Mouse (Mus musculus): ENCODE results near the gene Nrp2. TPM values are rescaled to one million over a fixed set of nuclear protein-coding genes. Genes with fewer than 3 reads are reported as not detected.

Gene Nrp2
- polyA plus RNA-seq (2015; fragmentation: Nextera tagmentation; extraction: Ambion mirVana): 23.4 and 33.3 TPM in 2 replicates

GRCm38 (mm10) chr1:62703158-62704116 lies at the start of gene Nrp2:
Nrp2 (plus strand) TSS chr1:62703285.
- Histone ChIP-seq H3K4me2 (ENCODE audit: low read length) (peak within 1 kb of the TSS; percentile 98), H3K9ac (ENCODE audit: low read depth, low read length) (peak within 1 kb of the TSS; percentile 76), H3K9me3 (replicated peaks; ENCODE audit: control insufficient read depth, low read length, poor library complexity, severe bottlenecking) (no peaks in the 10 kb centered on the region), H3K36me3 (ENCODE audit: control insufficient read depth, insufficient read depth, low read length) (no peaks in the 10 kb centered on the region), H3K4me3 (ENCODE audit: low read depth, low read length) (peak within 1 kb of the TSS; percentile 53), H3K27me3 (ENCODE audit: control insufficient read depth, insufficient read depth, low read depth, low read length) (no peaks in the 10 kb centered on the region; the same call in 1 of the 2 replicates), H3K4me1 (ENCODE audit: control insufficient read depth, insufficient read depth, low read length) (peaks cover 19% of the 10 kb centered on the region), H3K27ac (ENCODE audit: low read length) (peak within 1 kb of the TSS; percentile 85)
- peak; percentile 82 for ATAC-seq
- WGBS: 0% methylated on average over 74 of the region's 76 CpGs

GRCm38 (mm10) chr1:62654436-62654835 lies 48.6 kb upstream of the Nrp2 start:
- WGBS: 66% methylated on average over 6 of the region's 6 CpGs
- Histone ChIP-seq H3K36me3 (ENCODE audit: control insufficient read depth, insufficient read depth, low read length) (no peaks in the 10 kb centered on the region), H3K9ac (ENCODE audit: low read depth, low read length) (no peak overlapping the region), H3K4me2 (ENCODE audit: low read length) (no peak overlapping the region), H3K27me3 (ENCODE audit: control insufficient read depth, insufficient read depth, low read depth, low read length) (no peaks in the 10 kb centered on the region), H3K27ac (ENCODE audit: low read length) (no peak overlapping the region), H3K4me1 (ENCODE audit: control insufficient read depth, insufficient read depth, low read length) (no peaks in the 10 kb centered on the region), H3K9me3 (replicated peaks; ENCODE audit: control insufficient read depth, low read length, poor library complexity, severe bottlenecking) (no peaks in the 10 kb centered on the region), H3K4me3 (ENCODE audit: low read depth, low read length) (no peak overlapping the region)
- ATAC-seq: no peak

DNA sequence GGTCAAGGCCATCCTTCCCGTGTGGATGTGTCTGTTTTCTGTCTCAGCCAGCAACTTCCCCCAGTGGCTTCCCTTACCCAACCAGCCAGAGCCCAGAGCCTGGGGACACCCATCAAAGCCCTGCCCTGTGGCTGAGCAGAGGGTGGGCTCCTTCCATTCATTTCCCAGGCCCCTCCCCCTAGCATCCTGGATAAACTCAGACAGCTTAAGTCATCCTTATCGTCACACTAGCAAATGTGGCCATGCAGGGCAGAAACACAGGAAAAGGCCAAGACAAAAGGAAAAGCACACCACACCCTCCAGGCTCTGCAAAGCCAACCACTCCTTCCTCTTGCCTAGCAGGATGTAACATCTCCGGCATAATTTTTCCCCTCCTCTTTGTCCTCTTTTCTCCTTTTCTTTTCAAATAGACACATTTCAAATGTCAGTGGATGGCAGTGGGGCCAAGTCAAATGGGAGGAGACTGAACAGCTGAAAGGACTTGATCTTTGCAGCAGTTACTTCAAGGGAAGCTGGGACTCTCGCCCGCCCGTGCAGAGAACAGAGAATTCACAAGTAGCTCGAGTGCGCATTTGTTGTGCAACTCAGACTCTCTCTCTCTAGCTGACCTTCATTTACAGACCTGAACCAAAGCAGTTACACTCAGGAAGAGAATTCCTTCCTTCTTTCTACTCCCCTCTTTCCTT lies 38.0 kb upstream of the Nrp2 start:
- WGBS: 28% methylated on average over 8 of the region's 8 CpGs
- H3K4me3 ChIP-seq (ENCODE audit: low read depth, low read length): no peak overlapping the region
- no peaks in the 10 kb centered on the region for H3K27me3 ChIP-seq (ENCODE audit: control insufficient read depth, insufficient read depth, low read depth, low read length)
- no peak overlapping the region for H3K9ac ChIP-seq (ENCODE audit: low read depth, low read length)
- H3K4me2 ChIP-seq (ENCODE audit: low read length): no peak overlapping the region
- peak; percentile 42; the same call in 1 of the 2 replicates for ATAC-seq
- no peaks in the 10 kb centered on the region; the same call in 1 of the 2 replicates for H3K9me3 ChIP-seq (replicated peaks; ENCODE audit: control insufficient read depth, low read length, poor library complexity, severe bottlenecking)
- H3K27ac ChIP-seq (ENCODE audit: low read length): no peak overlapping the region
- 0 out of 2 replicates have a peak, but pooled peaks cover 3% of the 10 kb centered on the region for H3K4me1 ChIP-seq (ENCODE audit: control insufficient read depth, insufficient read depth, low read length)
- H3K36me3 ChIP-seq (ENCODE audit: control insufficient read depth, insufficient read depth, low read length): no peaks in the 10 kb centered on the region

DNA sequence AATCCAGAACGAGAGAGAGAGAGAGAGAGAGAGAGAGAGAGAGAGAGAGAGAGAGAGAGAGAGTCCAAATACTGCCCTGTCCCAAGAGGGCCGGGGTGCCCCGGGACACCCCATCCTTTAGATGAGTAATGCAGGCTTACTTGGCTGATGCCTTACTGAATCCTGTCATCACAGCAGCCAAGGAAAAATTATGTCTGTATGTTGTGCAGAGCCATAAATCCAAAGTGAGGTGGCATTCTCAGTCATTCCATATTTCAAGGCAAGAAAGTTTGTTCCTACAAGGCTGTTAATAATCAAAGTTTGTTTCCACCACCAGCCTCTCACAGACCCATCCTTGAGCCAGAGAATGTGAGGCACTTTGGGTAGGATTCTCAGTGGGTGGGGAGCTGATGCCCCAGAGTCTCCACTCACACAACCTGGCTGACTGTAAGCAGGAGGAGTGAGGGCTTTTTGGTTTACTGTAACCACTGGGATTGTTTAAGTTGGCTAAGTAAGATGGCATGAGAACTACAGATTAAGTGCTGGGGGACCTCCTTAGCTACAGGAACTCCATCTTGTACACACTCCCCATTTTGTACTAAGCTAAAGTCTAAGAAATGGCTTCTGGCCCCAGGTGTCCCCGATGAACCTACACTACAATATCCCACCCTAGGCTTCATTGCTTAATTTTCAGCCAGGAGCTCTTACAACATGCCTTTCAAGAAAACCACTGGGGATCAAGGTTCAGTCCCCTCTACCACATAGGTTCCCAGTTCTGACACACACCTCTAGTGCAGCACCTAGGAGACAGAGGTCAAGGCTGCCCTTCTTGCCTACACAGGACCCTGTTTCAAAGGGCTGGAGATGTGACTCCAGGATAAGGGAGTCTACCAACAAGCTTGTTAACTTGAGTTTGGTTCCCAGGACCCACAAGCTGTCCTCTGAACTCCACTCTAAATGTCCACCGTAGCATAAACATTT lies 37.0 kb upstream of the Nrp2 start:
- H3K4me1 ChIP-seq (ENCODE audit: control insufficient read depth, insufficient read depth, low read length): 0 out of 2 replicates have a peak, but pooled peaks cover 3% of the 10 kb centered on the region
- 82% methylated on average over 5 of the region's 5 CpGs for WGBS
- H3K27me3 ChIP-seq (ENCODE audit: control insufficient read depth, insufficient read depth, low read depth, low read length): no peaks in the 10 kb centered on the region
- no peak overlapping the region for H3K4me2 ChIP-seq (ENCODE audit: low read length)
- no peak overlapping the region for H3K9ac ChIP-seq (ENCODE audit: low read depth, low read length)
- no peak for ATAC-seq
- no peak overlapping the region for H3K27ac ChIP-seq (ENCODE audit: low read length)
- H3K4me3 ChIP-seq (ENCODE audit: low read depth, low read length): no peak overlapping the region
- no peaks in the 10 kb centered on the region; the same call in 1 of the 2 replicates for H3K9me3 ChIP-seq (replicated peaks; ENCODE audit: control insufficient read depth, low read length, poor library complexity, severe bottlenecking)
- no peaks in the 10 kb centered on the region for H3K36me3 ChIP-seq (ENCODE audit: control insufficient read depth, insufficient read depth, low read length)

DNA sequence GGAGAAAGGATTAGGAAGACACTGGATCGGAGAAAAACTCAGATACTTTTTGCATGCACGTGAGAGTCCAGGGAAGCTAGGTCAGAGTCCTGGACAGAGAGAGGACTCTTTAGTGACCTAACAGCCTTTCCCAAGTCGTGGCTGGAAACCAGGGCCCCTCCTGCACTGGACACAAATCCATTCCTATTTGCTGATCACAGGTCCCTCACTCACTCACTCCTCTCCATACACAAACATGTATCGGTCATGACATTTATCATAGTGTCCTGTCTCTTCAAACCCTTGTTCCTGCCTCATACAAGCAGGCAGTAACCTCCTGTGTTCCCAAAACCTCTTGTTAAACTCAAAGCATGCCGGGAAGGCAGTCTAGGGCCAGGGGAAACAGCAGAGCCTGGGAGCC lies 36.3 kb upstream of the Nrp2 start:
- H3K4me3 ChIP-seq (ENCODE audit: low read depth, low read length): no peak overlapping the region
- H3K27me3 ChIP-seq (ENCODE audit: control insufficient read depth, insufficient read depth, low read depth, low read length): no peaks in the 10 kb centered on the region
- H3K9ac ChIP-seq (ENCODE audit: low read depth, low read length): no peak overlapping the region
- H3K4me1 ChIP-seq (ENCODE audit: control insufficient read depth, insufficient read depth, low read length): 0 out of 2 replicates have a peak, but pooled peaks cover 3% of the 10 kb centered on the region
- ATAC-seq: no peak
- no peak overlapping the region for H3K4me2 ChIP-seq (ENCODE audit: low read length)
- no peaks in the 10 kb centered on the region for H3K36me3 ChIP-seq (ENCODE audit: control insufficient read depth, insufficient read depth, low read length)
- no peak overlapping the region for H3K27ac ChIP-seq (ENCODE audit: low read length)
- WGBS: 80% methylated on average over 5 of the region's 5 CpGs
- H3K9me3 ChIP-seq (replicated peaks; ENCODE audit: control insufficient read depth, low read length, poor library complexity, severe bottlenecking): no peaks in the 10 kb centered on the region; the same call in 1 of the 2 replicates

- 34% methylated on average over 4 of the region's 4 CpGs for WGBS
- Histone ChIP-seq H3K27me3 (ENCODE audit: control insufficient read depth, insufficient read depth, low read depth, low read length) (no peaks in the 10 kb centered on the region), H3K4me3 (ENCODE audit: low read depth, low read length) (no peak overlapping the region), H3K9ac (ENCODE audit: low read depth, low read length) (no peak overlapping the region), H3K4me1 (ENCODE audit: control insufficient read depth, insufficient read depth, low read length) (peaks cover 9% of the 10 kb centered on the region), H3K36me3 (ENCODE audit: control insufficient read depth, insufficient read depth, low read length) (no peaks in the 10 kb centered on the region), H3K9me3 (replicated peaks; ENCODE audit: control insufficient read depth, low read length, poor library complexity, severe bottlenecking) (peaks cover 5% of the 10 kb centered on the region; the same call in 1 of the 2 replicates), H3K27ac (ENCODE audit: low read length) (no peak overlapping the region), H3K4me2 (ENCODE audit: low read length) (no peak overlapping the region)
- ATAC-seq: no peak
Measured at GRCm38 (mm10) chr1:62678611-62679344, 24.3 kb upstream of the Nrp2 start.

- Histone ChIP-seq H3K27me3 (ENCODE audit: control insufficient read depth, insufficient read depth, low read depth, low read length) (no peaks in the 10 kb centered on the region), H3K4me1 (ENCODE audit: control insufficient read depth, insufficient read depth, low read length) (peaks cover 9% of the 10 kb centered on the region), H3K9ac (ENCODE audit: low read depth, low read length) (no peak overlapping the region), H3K4me3 (ENCODE audit: low read depth, low read length) (no peak overlapping the region), H3K36me3 (ENCODE audit: control insufficient read depth, insufficient read depth, low read length) (no peaks in the 10 kb centered on the region), H3K27ac (ENCODE audit: low read length) (no peak overlapping the region), H3K9me3 (replicated peaks; ENCODE audit: control insufficient read depth, low read length, poor library complexity, severe bottlenecking) (peaks cover 5% of the 10 kb centered on the region; the same call in 1 of the 2 replicates), H3K4me2 (ENCODE audit: low read length) (no peak overlapping the region)
- ATAC-seq: no peak
- WGBS: 86% methylated on average over 2 of the region's 2 CpGs
Measured at GRCm38 (mm10) chr1:62679466-62679865, 23.6 kb upstream of the Nrp2 start.

Data from midbrain, embryonic 16.5 days (tissue).